Mouse (Mus musculus) kidney, adult 2 months (tissue): ENCODE data around the gene BC080695. TPM values are rescaled to one million over a fixed set of nuclear protein-coding genes. Genes with fewer than 3 reads are reported as not detected.
"Not testable (repeated sequence)": the region's sequence is repeated elsewhere in the genome, so short reads cannot be mapped to it uniquely, and the experiment has no call there.

Source experiments
- DNase-seq: peaks from one replicate; pipeline ENCODE4 v3.0.0; 2021
- H3K27ac ChIP-seq: fragments of 200-500 bp; 2 replicates; pipeline ENCODE4 v1.5.1; 2012; ENCODE audit warnings: low read depth, low read length, control low read depth, inconsistent platforms; ENCODE audit not compliant: insufficient read depth
- H3K27me3 ChIP-seq: fragments of 200-500 bp; replicated peaks from 2 replicates; pipeline ENCODE4 v1.6.1; 2012; ENCODE audit warnings: mild to moderate bottlenecking, moderate library complexity, low read length, inconsistent platforms; ENCODE audit not compliant: control insufficient read depth, insufficient read depth
- H3K36me3 ChIP-seq: fragments of 200-500 bp; 2 replicates; pipeline ENCODE4 v1.6.1; 2012; ENCODE audit warnings: mild to moderate bottlenecking, moderate library complexity, low read length, inconsistent platforms; ENCODE audit not compliant: control insufficient read depth, insufficient read depth
- H3K4me1 ChIP-seq: fragments of 200-500 bp; 2 replicates; pipeline ENCODE4 v1.6.1; 2011; ENCODE audit warnings: low read length; ENCODE audit not compliant: control insufficient read depth, insufficient read depth
- H3K4me3 ChIP-seq: fragments of 200-500 bp; 2 replicates; pipeline ENCODE4 v1.5.1; 2011; ENCODE audit warnings: mild to moderate bottlenecking, low read depth, low read length, control low read depth; ENCODE audit not compliant: insufficient read depth
- CTCF ChIP-seq: fragments of 200-500 bp; conservative IDR thresholded peaks from 2 replicates; pipeline ENCODE4 v1.5.1; 2011; ENCODE audit warnings: low read depth, mild to moderate bottlenecking, control low read depth, low read length, moderate library complexity, mixed read lengths; ENCODE audit not compliant: insufficient read depth, insufficient read length
- POLR2A ChIP-seq: fragments of 200-500 bp; IDR thresholded peaks from one replicate; pipeline ENCODE4 v1.6.1; 2011; ENCODE audit warnings: low read depth, low read length, control low read depth
- WGBS: fragments of 180-500 bp; shearing (Covaris S2); methylation state at CpG from one replicate; pipeline ENCODE4 v1.1.7; 2018; 5-methylcytosine and 5-hydroxymethylcytosine counted together
- polyA plus RNA-seq: library from polyadenylated mRNA; depleted of rRNA; stranded (reverse); fragments of >200 nt; gene quantifications from 2 replicates; pipeline ENCODE4 v1.2.3, GENCODE M21; 2012; rRNA removed

Gene BC080695
- polyA plus RNA-seq, result not detected in 2 replicates

DNA sequence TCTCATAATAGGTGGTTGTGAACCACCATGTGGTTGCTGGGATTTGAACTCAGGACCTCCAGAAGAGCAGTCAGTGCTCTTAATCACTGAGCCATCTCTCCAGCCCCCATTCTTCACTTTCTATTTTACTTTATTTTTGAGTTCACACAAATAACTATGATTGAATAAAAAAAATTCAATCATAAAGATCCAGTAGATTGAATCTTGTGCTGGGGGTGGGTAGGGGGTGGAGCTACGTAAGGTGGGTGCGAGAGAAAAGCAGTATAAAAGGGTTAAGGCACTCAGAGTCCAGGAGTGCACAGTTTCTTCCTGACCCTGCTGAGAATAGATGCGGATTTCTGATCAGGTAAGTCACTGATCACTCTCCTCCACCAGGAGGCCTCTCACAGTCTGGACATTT, at the start of gene BC080695, which contains the start of gene Gm13057:
Gene BC080695 (plus strand): TSS at position 301 of the 400 bp plus-strand sequence.
Gene Gm13057 (plus strand): TSS at position 310 of the 400 bp plus-strand sequence.
- not testable (repeated sequence) for H3K27ac ChIP-seq, DNase-seq, H3K27me3 ChIP-seq, H3K36me3 ChIP-seq, H3K4me3 ChIP-seq, H3K4me1 ChIP-seq
- no CpG with 5 or more reads among the region's 3 CpGs for WGBS

DNA sequence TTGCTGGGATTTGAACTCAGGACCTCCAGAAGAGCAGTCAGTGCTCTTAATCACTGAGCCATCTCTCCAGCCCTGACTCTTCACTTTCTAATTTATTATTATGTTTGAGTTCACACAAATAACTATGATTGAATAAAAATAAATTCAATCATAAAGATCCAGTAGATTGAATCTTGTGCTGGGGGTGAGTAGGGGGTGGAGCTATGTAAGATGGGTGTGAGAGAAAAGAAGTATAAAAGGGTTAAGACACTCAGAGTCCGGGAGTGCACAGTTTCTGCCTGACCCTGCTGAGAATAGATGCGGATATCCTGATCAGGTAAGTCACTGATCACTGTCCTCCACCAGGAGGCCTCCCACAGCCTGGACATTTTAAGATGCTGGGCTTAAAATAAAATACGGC, 40.5 kb upstream of the BC080695 start, which contains the start of gene Gm13043:
Gene Gm13043 (plus strand): TSS at position 301 of the 400 bp plus-strand sequence.
- no peak within 1 kb of the TSS for H3K4me3 ChIP-seq
- WGBS, result 76% methylated on average over 3 of the region's 3 CpGs
- no peak for TF ChIP-seq POLR2A
- no peak for TF ChIP-seq CTCF

DNA sequence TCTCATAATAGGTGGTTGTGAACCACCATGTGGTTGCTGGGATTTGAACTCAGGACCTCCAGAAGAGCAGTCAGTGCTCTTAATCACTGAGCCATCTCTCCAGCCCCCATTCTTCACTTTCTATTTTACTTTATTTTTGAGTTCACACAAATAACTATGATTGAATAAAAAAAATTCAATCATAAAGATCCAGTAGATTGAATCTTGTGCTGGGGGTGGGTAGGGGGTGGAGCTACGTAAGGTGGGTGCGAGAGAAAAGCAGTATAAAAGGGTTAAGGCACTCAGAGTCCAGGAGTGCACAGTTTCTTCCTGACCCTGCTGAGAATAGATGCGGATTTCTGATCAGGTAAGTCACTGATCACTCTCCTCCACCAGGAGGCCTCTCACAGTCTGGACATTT, 15.8 kb upstream of the BC080695 start, which contains the start of gene Gm13040:
Gene Gm13040 (plus strand): TSS at position 301 of the 400 bp plus-strand sequence.
- H3K4me1 ChIP-seq, DNase-seq, H3K4me3 ChIP-seq, H3K36me3 ChIP-seq, H3K27ac ChIP-seq, H3K27me3 ChIP-seq: not testable (repeated sequence)
- WGBS, result no CpG with 5 or more reads among the region's 3 CpGs

More for the DNA sequence above, 40.5 kb upstream of the BC080695 start, which contains the start of gene Gm13043:
- DNase-seq, result no peak
- Histone ChIP-seq H3K27me3 (no peaks in the 10 kb centered on the region), H3K27ac (no peak within 1 kb of the TSS), H3K4me1 (no peaks in the 10 kb centered on the region), H3K36me3 (no peaks in the 10 kb centered on the region)

GRCm38 (mm10) chr4:143611927-143612326, 60.4 kb downstream of the BC080695 start:
- WGBS, result 84% methylated on average over 9 of the region's 9 CpGs
- H3K4me3 ChIP-seq, H3K27me3 ChIP-seq, DNase-seq, H3K36me3 ChIP-seq, H3K4me1 ChIP-seq, H3K27ac ChIP-seq: not testable (repeated sequence)

DNA sequence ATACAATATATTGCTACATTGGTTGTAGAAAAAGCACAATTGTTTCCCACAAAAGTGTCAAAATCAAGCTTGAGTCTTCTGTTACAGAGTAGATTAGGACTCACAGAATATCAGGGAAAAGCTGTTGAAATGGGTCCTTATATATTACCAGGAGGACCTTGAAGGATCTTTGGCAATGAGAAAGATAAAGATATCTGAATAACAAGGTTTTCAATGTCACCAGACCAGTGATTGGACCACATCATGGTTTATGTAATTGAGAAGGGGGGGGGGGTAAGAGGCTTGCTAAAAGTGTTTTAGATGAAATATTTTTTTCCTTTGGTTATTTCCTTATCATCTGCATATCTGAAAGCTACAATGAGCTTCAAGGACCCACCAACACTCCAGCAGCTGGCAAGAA, 63.2 kb downstream of the BC080695 start, which contains the start of gene Gm13083:
Gene Gm13083 (plus strand): TSS at position 301 of the 400 bp plus-strand sequence.
- not testable (repeated sequence) for H3K27ac ChIP-seq, H3K36me3 ChIP-seq, H3K4me3 ChIP-seq, DNase-seq, H3K27me3 ChIP-seq, H3K4me1 ChIP-seq

DNA sequence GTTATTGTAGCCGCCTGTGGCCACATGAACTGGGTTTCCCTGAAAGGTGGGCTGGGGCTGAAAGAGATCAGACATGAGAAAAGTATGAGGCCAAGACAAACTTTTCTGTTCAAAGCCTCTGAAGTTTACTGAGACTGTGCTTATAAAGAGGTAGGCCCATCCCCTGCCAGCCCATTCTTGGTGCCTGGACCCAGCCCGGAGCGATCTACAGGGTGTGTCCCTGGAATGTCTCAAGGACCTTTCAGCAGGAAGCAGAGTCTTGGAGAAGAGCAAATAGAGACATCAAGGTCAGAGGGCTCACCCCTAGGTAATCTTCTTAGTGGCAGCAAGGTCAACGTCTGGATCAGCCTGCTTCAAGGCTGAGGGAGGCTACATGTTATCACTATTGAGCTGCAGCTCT, 66.6 kb downstream of the BC080695 start:
- DNase-seq, H3K4me1 ChIP-seq, H3K27ac ChIP-seq, H3K27me3 ChIP-seq, H3K36me3 ChIP-seq, H3K4me3 ChIP-seq: not testable (repeated sequence)
- 72% methylated on average over 4 of the region's 4 CpGs for WGBS

Other genes starting within 250 kb of the BC080695 start
- 0.04 and 0.06 TPM in 2 replicates for gene Lrrc38, start 201.9 kb upstream of the BC080695 start, polyA plus RNA-seq
- gene Pramel1, start 157.3 kb upstream of the BC080695 start, polyA plus RNA-seq, result not detected in 2 replicates
- gene Pramef8, start 139.3 kb upstream of the BC080695 start, polyA plus RNA-seq, result 5.1 and 5.7 TPM in 2 replicates
- not detected in 2 replicates for gene Oog4, start 101.4 kb upstream of the BC080695 start, polyA plus RNA-seq
- not detected in 2 replicates for gene Gm13043, start 40.4 kb upstream of the BC080695 start, polyA plus RNA-seq
- gene Gm13040, start 15.7 kb upstream of the BC080695 start, polyA plus RNA-seq, result not detected in 2 replicates
- gene Gm13057, start within 50 bp of the BC080695 start, polyA plus RNA-seq, result not detected in 2 replicates
- gene Gm13083, start 63.3 kb downstream of the BC080695 start, polyA plus RNA-seq, result not detected in 2 replicates
- not detected in 2 replicates for gene Gm13088, start 105.5 kb downstream of the BC080695 start, polyA plus RNA-seq
- not detected in 2 replicates for gene Gm13089, start 151.0 kb downstream of the BC080695 start, polyA plus RNA-seq
- not detected in 2 replicates for gene Gm13078, start 167.8 kb downstream of the BC080695 start, polyA plus RNA-seq
- gene Gm13023, start 237.7 kb downstream of the BC080695 start, polyA plus RNA-seq, result not detected in 2 replicates